Mouse (Mus musculus): ENCODE data around the gene Fmnl3. TPM values are rescaled to one million over a fixed set of nuclear protein-coding genes. Genes with fewer than 3 reads are reported as not detected.

Fmnl3 gene
- polyA plus RNA-seq (2015; fragmentation: Nextera tagmentation; extraction: Ambion mirVana) = 13.8 and 15.7 TPM in 2 replicates

GRCm38 (mm10) chr15:99370259-99370691 is at the start of gene Fmnl3:
Gene Fmnl3 (minus strand): TSS chr15:99370482.

GRCm38 (mm10) chr15:99392486-99393385 is 22.5 kb upstream of the Fmnl3 start, which contains the start of gene Tmbim6:
Gene Tmbim6 (plus strand): TSS chr15:99392882.

GRCm38 (mm10) chr15:99295484-99295981 is 74.7 kb downstream of the Fmnl3 start, which contains the start of gene Fam186b:
Gene Fam186b (minus strand): TSS chr15:99295888.

GRCm38 (mm10) chr15:99294813-99295374 is 75.4 kb downstream of the Fmnl3 start, which contains the start of gene Prpf40b:
Gene Prpf40b (plus strand): TSS chr15:99295087.

Other genes with a start within 250 kb of the Fmnl3 start
- 15.4 and 21.1 TPM in 2 replicates for gene Spats2, start 244.6 kb downstream of the Fmnl3 start, polyA plus RNA-seq (2015; fragmentation: Nextera tagmentation; extraction: Ambion mirVana)
- 0.93 and 1.0 TPM in 2 replicates for gene Kcnh3, start 145.6 kb downstream of the Fmnl3 start, polyA plus RNA-seq (2015; fragmentation: Nextera tagmentation; extraction: Ambion mirVana)
- gene Mcrs1, start 118.5 kb downstream of the Fmnl3 start, polyA plus RNA-seq (2015; fragmentation: Nextera tagmentation; extraction: Ambion mirVana) = 84.0 and 84.4 TPM in 2 replicates
- 27.4 and 36.5 TPM in 2 replicates for gene Prpf40b, start 75.4 kb downstream of the Fmnl3 start, polyA plus RNA-seq (2015; fragmentation: Nextera tagmentation; extraction: Ambion mirVana)
- 0.95 and 1.5 TPM in 2 replicates for gene Fam186b, start 74.6 kb downstream of the Fmnl3 start, polyA plus RNA-seq (2015; fragmentation: Nextera tagmentation; extraction: Ambion mirVana)
- 285 and 508 TPM in 2 replicates for gene Tmbim6, start 22.4 kb upstream of the Fmnl3 start, polyA plus RNA-seq (2015; fragmentation: Nextera tagmentation; extraction: Ambion mirVana)
- 7.1 and 9.6 TPM in 2 replicates for gene Nckap5l, start 87.3 kb upstream of the Fmnl3 start, polyA plus RNA-seq (2015; fragmentation: Nextera tagmentation; extraction: Ambion mirVana)
- 6.8 and 9.1 TPM in 2 replicates for gene Bcdin3d, start 104.2 kb upstream of the Fmnl3 start, polyA plus RNA-seq (2015; fragmentation: Nextera tagmentation; extraction: Ambion mirVana)
- gene Faim2, start 157.7 kb upstream of the Fmnl3 start, polyA plus RNA-seq (2015; fragmentation: Nextera tagmentation; extraction: Ambion mirVana) = 12.9 and 18.4 TPM in 2 replicates
- gene Aqp2, start 208.6 kb upstream of the Fmnl3 start, polyA plus RNA-seq (2015; fragmentation: Nextera tagmentation; extraction: Ambion mirVana) = 1.4 and 4.6 TPM in 2 replicates
- gene Aqp5, start 220.3 kb upstream of the Fmnl3 start, polyA plus RNA-seq (2015; fragmentation: Nextera tagmentation; extraction: Ambion mirVana) = 0.41 and 1.4 TPM in 2 replicates
- not detected in 2 replicates for gene Aqp6, start 230.9 kb upstream of the Fmnl3 start, polyA plus RNA-seq (2015; fragmentation: Nextera tagmentation; extraction: Ambion mirVana)